Mouse (Mus musculus) activated CD4-positive, CD25-positive, alpha-beta regulatory T cell, adult 4 months (primary cell): ENCODE measurements around the gene Fam102a. TPM values are rescaled to one million over a fixed set of nuclear protein-coding genes. Genes with fewer than 3 reads are reported as not detected.
"Not testable (repeated sequence)": the region's sequence is repeated elsewhere in the genome, so short reads cannot be mapped to it uniquely, and the experiment has no call there.

Experiments
- ATAC-seq: one replicate; pipeline ENCODE4 v1.8.0; 2017
- polyA plus RNA-seq, 2 experiments: library from polyadenylated mRNA; unstranded; fragments of 100-300 nt; shearing (Covaris generic); gene quantifications; one replicate each; pipeline ENCODE4 v1.2.1; 2017

Gene Fam102a
- 10 to 100 TPM; 40.3 to 47.5 TPM for polyA plus RNA-seq

DNA sequence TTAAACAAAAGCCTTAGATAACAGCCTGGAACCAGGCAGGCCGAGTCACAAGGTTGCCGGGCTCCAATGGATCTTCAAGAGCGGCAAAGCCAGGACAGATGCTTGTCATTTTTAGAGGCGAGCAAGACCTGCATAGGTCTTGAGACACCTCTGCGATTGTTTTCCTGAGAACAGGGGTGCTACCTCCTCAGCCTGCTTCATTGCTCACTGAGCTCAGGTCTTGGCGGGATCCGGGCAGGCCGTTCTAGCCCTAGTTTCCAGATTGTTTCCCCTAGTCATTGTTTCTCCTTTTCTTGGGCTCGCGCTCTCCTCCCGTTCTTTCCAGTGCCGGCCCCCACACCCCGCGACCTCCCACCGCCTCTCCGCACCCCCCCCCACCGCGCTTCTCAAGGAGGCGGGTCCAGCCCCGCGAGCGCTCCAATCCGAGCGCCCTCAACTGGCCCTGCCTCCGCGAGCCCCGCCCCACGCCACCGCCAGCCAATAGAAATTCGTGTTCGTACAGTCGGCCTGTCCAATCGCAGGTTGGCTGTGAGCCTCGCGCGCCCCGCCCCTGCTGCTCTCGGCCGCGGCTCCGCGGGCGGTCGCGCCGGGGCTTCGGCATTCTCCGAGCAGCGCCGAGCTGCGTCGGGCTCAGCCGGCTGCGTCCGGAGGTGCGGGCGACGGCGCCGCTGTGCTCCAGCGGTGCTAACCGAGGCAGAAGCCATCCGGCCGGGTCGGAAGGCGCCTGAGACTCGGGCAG, at the start of gene Fam102a:
Gene Fam102a, plus strand, starts transcription at position 600 of the 739 bp plus-strand sequence.
- peak; percentile 82 for ATAC-seq

DNA sequence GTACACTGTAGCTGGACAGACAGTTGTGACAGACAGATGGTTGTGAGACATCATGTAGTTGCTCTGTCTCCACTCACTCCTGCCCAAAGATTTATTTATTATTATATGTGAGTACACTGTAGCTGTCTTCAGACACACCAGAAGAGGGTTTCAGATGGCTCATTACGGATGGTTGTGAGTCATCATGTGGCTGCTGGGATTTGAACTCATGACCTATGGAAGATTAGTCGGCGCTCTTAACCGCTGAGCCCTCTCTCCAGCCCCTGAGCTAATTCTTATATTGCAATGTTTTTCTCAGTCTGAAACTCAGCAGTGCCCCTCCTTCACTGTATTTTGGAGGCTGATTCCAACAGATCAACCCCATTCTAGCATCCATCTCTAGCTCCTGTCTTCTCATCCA, 49.4 kb upstream of the Fam102a start:
- ATAC-seq = no peak

DNA sequence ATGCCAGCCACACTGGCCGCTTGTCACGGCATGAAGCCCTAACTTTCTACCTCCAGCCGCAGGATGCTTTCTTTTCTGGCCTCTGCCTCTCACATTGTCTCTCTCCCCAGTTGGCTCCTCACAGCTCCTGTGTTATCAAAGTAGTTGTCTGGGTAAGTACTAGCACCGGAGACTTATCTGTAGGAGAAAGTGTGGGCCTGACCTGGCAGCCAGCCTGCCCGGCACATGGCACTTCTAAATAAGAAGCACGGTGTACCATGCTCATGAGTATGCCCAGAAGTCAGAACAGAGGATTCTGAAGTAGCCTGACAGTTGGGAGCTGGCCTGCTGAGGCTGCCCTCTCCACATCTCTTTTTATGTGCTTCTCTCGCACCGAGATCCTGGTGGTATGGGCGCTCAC, 49.0 kb upstream of the Fam102a start:
- ATAC-seq = no peak

DNA sequence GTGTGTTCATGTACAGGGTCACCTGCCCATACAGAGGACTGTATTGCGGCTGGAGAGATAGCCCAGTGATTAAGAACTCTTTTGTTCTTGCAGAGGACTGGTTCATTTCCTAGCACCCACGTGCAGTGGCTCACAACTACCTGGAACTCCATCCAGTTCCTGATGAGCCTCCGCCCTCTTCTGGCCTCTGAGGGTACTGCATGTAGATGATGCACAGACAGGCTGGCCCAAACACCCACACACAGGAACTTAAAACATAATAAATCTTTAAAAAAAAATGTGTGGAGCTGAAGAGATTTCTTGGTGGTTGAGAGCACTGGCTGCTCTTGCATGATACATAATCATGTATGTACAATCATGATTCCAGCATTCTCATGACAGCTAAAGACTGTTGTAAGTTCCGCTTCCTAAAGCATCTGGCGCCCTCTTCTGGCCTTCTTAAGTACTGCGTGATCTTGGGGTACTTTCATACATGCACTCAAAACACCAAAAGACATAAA, 48.0 kb upstream of the Fam102a start:
- peak; percentile 81 for ATAC-seq

DNA sequence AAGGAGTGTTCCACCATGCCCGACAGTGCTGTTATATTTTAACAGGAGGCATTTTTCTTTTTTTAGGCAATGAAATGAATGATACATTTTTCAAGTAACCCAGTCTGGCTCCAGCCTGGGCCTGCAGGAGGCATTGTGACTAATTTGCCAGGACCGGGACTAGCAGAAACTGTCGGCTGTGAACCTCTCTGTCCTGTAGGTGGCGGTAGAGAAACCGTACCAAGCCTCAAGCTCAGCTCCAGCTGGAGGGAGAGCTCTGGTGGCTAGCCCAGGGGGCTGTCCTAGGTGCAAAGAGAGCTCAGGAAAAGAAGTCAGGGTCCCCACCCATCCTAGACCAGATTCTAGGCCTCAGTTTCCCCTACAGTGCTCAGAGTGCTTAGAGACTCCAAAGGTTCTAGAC, 46.5 kb upstream of the Fam102a start:
- ATAC-seq = no peak

DNA sequence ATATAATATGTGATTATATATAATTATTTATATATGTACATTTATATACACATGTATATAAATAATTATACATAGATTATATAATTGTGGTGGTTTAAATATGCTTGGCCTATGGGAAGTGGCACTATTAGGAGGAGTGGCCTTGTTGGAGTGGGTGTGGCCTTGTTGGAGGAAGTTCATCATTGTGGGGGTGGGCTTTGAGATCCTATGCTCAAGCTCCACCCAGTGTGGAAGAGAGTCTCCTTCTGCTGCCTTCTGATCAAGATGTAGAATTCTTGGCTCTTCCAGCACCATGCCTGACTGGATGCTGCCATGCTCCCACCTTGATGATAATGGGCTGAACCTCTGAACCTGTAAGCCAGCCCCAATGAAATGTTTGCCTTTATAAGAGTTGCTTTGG, 44.4 kb upstream of the Fam102a start:
- not testable (repeated sequence) for ATAC-seq

DNA sequence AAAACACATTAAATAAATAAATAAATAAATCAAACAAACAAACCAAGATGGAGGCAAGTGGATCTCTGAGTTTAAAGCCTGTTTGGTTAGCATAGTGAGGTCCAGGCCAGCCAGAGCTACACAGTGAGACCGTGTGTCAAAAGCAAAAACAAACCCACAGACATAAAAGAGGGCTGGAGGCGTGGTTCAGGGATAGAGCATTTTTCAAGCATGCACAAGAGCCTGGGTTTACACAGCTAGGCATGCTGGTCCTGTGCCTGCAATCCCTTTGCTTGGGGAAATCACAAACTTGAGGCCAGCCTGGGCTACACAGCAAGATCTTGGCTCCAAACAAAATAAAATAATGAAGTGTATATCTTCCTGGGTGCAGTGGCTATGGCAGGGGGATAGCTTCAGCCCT, 42.5 kb upstream of the Fam102a start:
- ATAC-seq = no peak

DNA sequence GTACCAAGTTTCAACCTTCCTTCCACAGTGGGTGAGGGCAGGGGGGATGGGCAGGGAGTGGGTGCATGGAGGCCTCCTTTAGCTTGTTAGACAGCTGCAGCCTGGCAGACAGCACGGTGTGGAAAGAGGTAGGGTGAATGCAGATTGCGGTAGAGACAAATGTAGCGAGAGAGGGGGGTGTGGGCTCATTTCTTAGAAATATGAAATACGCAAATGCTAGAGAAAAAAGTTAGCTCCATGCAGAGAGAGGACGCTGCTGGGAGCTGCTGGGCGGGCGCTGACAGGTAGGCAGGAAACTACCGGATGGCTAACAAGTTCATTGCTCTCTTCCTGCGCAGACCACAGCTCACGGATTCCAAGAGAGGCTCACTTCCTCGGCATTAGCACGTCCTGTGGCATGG, 41.8 kb upstream of the Fam102a start:
- peak; percentile 69 for ATAC-seq

DNA sequence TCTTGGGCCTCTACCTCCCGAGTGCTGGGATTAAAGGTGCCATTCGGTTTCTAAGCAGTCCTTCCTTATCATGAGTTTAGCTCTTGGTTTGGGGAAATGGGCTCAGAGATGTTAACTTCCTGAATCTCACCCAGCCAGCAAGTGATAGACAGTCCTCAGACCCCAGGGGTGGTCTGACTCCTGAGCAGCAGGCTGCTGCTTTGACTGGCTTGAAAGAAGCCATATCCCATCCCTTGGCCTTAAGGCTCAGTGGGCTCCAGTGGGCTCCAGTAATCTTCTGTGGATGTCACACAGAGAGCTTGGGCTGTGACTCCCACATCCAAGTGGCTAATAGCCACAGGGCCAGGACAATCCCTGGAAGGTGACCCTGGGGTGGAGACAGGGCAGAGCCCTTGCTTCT, 40.6 kb upstream of the Fam102a start:
- ATAC-seq = no peak

DNA sequence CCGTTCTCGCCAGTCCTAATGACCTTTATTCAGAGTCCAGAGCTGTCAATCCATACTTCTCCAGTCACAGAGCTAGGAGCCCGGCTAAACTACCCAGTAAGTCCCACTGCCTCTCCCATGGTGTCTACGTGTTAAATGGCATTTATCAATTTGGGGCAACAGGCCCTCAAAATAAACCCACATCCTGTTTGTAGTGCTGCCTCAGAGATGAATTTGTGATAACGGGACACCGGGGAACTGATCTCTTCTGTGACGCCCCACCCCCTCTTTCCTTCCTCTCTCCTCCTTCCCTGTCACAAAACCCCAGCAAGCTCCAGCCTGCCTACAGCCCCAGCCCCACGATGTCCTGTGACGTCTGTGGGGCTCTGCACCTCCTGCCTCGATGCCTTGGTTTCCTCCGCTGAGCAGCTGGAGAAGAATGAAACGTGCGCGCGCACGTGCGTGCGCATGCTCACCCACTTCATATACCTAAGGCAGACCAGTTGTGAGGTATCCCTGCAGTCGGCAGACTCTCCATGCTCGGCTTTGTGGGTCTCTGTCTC, 39.9 kb upstream of the Fam102a start:
- ATAC-seq = peak; percentile 75

DNA sequence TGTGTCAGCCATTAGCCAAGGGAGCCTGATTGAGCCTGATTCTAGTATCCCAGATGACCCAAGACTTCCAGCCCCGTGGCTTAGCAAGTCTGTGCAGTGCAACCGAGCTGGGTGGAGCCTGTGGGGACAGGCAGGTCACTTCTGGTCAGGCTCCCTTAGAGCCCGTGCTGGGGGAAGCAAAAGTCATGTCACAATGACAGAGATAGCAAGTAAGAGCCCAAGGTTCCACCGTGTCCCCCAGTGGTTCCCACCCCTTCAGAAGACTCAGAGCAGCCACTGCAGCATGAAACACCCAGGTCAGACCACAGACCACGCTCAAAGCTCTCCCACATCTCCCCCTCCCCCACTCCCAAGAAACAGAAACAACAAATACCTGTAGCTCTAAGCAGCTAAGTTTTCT, 38.9 kb upstream of the Fam102a start:
- ATAC-seq = no peak

DNA sequence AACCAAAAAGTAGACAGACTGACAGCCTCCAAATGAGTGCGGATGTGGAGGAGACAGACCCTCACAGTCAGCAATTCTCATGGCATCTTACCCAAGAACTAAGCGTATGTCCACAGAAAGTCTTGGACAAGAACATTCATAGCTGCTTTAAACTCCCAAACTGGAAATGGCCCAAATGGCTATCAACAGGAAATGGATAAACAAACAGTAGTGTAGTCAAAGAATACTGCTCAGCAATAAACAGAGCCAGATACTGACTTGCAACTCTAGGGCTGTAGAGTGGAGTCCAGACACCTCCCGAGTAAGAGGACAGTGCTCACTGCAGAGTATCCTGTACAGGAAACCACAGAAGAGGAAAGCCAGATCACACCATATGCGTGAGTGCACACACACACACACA, 35.8 kb upstream of the Fam102a start:
- ATAC-seq = no peak

DNA sequence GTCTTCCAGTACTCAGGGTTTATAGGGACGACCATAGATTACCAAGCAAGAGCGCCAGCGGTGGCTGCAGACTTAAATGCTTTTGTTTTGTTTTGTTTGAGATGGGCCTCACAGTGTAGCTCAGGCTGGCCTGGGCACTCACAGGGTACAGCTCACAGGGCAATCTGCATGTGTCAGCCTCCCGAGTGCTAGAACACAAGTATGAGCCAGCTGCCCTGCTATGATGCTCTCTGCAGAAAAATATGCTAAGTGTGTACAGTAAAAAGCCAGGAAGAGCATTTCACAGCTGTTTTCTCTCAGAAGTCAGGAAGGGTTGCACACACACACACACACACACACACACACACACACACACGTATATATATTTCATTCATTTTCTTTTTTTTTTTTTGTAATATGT, 34.7 kb upstream of the Fam102a start:
- ATAC-seq = no peak

DNA sequence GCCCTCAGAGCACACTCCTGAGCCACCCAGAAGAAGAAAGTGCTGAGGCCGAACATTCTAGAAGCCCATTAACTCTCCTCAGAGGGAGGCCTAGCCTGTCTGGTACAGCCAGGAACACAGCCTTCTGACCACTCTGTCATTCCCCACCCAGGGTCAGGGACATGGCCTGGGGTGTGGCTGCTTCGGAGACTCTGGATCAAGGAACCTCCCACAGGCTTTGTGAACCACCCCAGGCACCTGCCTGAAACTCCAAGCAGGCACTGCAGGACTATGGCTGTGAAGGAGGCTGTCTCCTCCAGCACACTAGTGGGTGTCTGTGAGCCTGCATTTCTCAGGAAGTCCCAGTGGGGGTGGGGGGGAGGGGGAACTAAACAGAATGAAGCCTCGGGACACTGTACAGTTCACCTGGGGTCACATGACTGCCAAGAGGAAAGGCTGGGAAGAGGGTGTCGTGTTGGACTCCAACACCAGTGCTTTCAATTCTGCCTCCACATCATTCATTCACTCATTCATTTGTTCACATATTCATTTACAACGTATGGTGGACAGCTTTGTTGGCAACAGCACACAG, 33.3 kb upstream of the Fam102a start:
- ATAC-seq = no peak

DNA sequence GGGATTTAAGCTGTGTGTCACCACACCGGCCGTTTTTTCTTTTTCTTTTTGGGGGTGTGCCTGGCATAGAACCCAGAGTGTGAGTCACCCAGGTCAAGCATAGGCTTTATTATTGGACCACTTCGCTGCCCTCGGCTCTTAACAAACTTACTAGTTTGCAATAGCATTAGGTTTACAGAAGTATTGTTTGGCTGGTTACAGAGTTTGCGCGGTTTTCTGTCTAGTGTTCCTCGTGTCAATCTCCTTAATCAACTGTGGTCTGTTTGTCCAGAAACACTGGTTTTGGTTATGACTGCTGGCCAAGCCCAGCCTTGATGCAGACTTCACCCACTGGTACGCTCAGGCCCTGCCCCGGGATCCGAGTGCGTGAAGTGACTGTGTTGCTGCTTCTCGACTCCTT, 32.3 kb upstream of the Fam102a start:
- ATAC-seq = no peak

DNA sequence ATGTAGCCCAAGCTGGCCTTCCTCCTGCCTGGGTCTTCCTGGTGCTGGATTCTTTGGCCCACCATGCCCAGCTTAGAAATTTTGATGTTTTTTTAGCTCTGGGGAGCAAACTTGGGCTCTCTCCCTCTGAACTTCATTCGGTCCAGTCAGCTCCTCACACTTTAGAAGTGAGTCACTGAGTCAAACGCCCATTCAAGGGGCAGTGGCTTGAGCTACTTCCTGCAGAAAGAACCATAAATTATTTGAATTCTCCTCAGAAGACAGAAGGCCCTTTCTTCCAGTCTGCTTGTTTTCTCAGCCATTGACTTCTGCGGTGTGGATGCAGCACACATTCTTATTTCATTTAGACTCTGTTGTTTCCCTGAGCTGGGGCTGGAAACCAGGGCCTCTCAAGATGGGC, 31.5 kb upstream of the Fam102a start:
- no peak for ATAC-seq

DNA sequence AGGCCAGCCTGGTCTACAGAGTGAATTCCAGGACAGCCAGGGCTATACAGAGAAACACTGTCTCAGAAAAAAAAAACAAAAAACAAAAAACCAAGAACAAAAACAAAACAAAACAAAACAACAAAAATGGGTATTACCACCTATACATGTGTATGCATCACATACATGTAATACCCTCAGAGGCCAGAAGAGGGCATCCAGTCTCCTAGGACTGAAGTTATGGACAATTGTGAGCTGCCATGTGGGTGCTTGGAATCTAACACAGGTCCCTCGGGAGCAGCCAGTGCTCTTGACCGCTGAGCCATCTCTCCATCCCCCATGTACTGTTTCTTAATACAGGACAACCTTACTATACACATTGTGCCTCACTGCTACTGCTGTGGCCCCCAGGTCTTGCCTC, 29.6 kb upstream of the Fam102a start:
- ATAC-seq = no peak

DNA sequence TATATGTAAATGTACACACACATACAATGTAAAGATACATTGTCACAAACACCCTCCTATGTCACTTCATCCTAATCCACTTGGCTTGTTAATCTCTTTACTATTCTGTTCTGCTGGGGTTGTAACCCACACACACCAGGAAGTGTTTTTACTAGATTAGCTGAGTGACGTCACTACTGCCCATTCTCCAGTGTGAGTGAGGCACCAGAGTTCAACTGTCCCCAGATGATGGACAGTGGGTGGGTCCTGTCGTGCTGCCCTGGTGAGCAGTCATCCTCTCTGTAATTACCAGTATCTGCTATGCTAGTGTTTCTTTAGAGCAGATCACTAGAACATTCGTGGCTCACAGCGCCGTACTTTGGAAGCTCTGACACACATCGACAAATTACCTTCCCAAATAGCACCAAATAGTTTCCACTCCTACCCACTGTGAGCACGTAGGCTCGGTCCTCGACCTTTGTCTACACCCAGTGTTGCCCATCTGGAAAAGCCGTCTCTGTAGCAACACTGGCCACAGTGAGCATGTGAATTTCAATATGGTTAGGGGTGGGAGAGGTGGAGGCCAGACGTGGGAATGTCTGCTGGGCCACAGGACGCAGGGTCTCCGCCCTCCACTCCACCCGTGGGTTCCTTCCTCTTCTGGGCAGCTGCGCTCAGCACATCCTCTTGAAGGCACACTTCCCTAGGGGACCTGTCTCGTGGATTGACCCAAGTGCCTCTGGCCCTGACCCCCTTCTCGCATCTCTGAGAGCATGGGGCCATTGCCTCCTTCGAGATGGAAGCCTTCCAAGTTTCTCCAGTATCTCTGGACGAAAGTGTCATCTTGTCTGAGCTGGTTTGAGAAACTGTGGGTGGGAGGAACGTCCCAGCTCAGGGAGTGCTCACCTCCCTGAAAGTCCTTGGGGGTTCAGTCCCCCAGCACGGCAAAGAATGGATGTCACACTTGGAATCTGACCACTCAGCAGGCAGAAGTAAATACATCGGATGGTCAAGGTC, 28.2 kb upstream of the Fam102a start:
- ATAC-seq = no peak

DNA sequence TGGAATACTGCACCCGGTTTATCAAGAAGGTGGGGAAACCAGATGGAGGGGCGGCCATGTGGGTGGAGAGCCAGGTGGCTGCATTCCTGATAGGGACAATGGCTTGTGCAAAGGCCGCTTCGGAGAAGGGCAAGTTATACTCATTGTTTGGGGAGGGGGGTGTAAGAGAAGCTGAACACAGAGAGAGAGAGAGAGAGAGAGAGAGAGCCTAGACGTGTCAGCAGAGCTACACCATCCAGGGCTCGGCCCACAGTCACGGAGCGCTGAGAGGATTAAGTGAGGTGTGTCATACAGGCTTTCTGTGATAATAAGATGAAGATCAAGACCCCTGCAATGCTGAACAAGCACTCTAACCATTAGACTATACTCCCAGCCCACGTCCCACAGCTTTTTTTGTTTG, 27.2 kb upstream of the Fam102a start:
- ATAC-seq = no peak

DNA sequence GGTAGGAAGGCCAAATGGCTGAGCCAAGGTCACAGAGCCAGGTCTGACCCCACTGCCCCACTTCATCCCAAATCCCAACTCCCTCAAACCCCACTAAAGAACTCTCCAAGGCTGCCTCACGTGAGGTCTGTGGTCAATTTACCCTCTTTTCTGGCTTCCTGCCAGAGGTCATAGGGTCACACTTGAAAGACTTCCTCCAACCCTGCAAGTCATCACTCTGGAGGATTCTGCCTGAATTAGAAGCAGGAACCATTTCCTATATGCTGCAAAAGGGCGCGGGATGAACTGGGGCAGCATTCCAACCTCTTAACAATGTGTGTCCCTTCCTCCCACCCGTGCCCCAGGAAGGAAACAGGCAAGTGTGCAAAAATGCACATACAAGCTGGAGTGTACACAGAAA, 25.8 kb upstream of the Fam102a start:
- no peak for ATAC-seq

DNA sequence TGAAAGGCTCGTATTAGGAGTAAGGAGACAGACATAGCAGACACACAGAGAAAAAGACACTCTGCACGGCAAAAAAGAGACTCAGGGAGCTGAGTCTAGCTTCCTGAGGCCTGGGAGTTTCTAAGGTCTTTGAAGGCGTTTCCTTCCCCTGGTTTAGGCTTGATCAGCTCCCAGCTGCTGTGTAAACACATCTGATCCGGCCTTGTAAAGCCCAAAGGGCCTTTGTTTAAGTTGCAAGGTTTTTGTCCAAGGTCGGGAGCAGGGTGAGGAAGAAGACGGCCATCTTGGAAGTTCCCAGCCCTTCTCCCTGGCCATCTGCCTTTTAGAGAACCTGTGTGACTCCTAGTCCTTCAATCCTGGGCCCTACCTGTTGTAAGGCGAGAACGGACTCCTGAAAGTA, 25.2 kb upstream of the Fam102a start:
- no peak for ATAC-seq

DNA sequence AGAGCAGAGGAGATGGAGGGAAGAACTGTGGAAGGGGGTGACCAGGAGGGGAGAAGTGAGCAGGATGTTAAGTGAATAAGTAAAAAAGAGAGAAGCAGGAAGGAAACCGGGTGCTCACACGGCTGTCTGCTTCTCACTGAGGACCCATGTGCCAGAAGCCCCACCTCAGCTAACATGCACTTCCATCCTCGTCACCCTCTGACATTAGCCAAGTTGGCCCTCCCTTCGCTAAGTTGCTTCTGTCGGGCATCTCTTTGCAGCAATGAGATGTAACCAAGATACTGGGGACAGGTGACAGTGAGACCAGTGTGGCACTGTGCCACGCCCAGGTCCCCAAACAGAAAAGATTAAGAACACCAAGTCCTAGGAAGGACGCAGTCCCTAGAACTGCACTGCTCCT, 22.5 kb upstream of the Fam102a start:
- ATAC-seq = no peak

DNA sequence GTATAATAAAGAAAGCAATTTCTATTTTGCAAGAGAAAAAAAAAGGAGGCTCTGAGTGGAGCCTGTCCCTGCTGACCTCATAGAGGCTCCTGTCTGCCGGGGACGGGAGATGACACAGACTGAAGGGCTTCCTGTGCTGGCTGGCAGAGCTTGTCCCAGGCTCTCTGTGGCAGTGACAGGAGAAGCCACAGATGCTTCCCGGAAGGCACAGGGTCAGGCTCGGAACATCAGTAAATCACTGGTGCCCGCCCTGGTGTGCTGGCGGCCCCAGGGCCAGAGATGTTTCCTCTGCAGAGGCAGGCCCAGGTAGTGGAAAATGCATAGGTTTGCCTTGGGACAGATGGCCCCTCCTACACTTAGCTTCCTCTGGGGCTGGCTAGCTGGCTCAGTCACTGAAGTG, 20.8 kb upstream of the Fam102a start:
- peak; percentile 76 for ATAC-seq
